Mouse (Mus musculus) liver, adult 2 months (tissue): ENCODE measurements at regions not wholly inside any gene's neighbourhood (a gene's known extent, or its start where the extent isn't known, plus 50 kb on each side); places are given as distances from the start of the nearest gene placed in this dataset.
A peak's percentile ranks its signal among the peaks of the same experiment; 100 is the strongest.

Experiments
- DNase-seq: peaks from one replicate; pipeline ENCODE4 v3.0.0-alpha.2; 2011; ENCODE audit warnings: low read depth, low spot score; ENCODE audit errors: extremely low read depth
- H3K27ac ChIP-seq: fragments of 200-500 bp; replicated peaks from 2 replicates; pipeline ENCODE4 v1.5.1; 2012; ENCODE audit warnings: low read depth, mild to moderate bottlenecking, control low read depth, inconsistent platforms, low read length; ENCODE audit not compliant: insufficient read depth
- H3K27me3 ChIP-seq: fragments of 200-500 bp; 2 replicates; pipeline ENCODE4 v1.6.1; 2012; ENCODE audit warnings: mild to moderate bottlenecking, moderate library complexity, low read length, inconsistent platforms; ENCODE audit not compliant: control insufficient read depth, insufficient read depth
- H3K36me3 ChIP-seq: fragments of 200-500 bp; 2 replicates; pipeline ENCODE4 v1.6.1; 2012; ENCODE audit warnings: low read length, inconsistent platforms; ENCODE audit not compliant: control insufficient read depth, insufficient read depth
- H3K4me1 ChIP-seq: fragments of 200-500 bp; 2 replicates; pipeline ENCODE4 v1.6.1; 2011; ENCODE audit warnings: low read length; ENCODE audit not compliant: control insufficient read depth, insufficient read depth
- H3K4me3 ChIP-seq: fragments of 200-500 bp; 2 replicates; pipeline ENCODE4 v1.5.1; 2011; ENCODE audit warnings: low read depth, mild to moderate bottlenecking, control low read depth, low read length, moderate library complexity; ENCODE audit not compliant: insufficient read depth
- H3K79me2 ChIP-seq: fragments of 200-500 bp; 2 replicates; pipeline ENCODE4 v1.6.1; 2012; ENCODE audit warnings: inconsistent platforms, mild to moderate bottlenecking, low read length, moderate library complexity; ENCODE audit not compliant: control insufficient read depth, insufficient read depth
- H3K9ac ChIP-seq: fragments of 200-500 bp; 2 replicates; pipeline ENCODE4 v1.6.1; 2012; ENCODE audit warnings: low read depth, mild to moderate bottlenecking, control low read depth, inconsistent platforms, low read length
- CTCF ChIP-seq: fragments of 200-500 bp; IDR thresholded peaks from 2 replicates; pipeline ENCODE4 v1.5.1; 2011; ENCODE audit warnings: low read depth, low read length, control low read depth
- POLR2A ChIP-seq: fragments of 200-500 bp; IDR thresholded peaks from 2 replicates; pipeline ENCODE4 v1.6.1; 2011; ENCODE audit warnings: low read length, control low read depth; ENCODE audit not compliant: insufficient read depth; ENCODE audit errors: extremely low read depth
- WGBS: fragments of 180-500 bp; shearing (Covaris S2); methylation state at CpG from one replicate; pipeline ENCODE4 v1.1.7; 2018; 5-methylcytosine and 5-hydroxymethylcytosine counted together

GRCm38 (mm10) chr3:127953610-127954009, 57.5 kb upstream of the Fam241a start:
- DNase-seq: no peak
- no peaks in the 10 kb centered on the region for H3K27me3 ChIP-seq
- H3K9ac ChIP-seq: no peak overlapping the region
- no peaks in the 10 kb centered on the region for H3K36me3 ChIP-seq
- TF ChIP-seq POLR2A (no peak), CTCF (no peak)
- WGBS: 81% methylated on average over 4 of the region's 4 CpGs
- H3K27ac ChIP-seq: no peak overlapping the region
- H3K4me1 ChIP-seq: no peaks in the 10 kb centered on the region
- no peaks in the 10 kb centered on the region for H3K79me2 ChIP-seq
- no peak overlapping the region for H3K4me3 ChIP-seq

GRCm38 (mm10) chr3:127948898-127949620, 52.9 kb upstream of the Fam241a start:
- no peak overlapping the region for H3K9ac ChIP-seq
- H3K4me3 ChIP-seq: no peak overlapping the region
- no peak overlapping the region for H3K27ac ChIP-seq
- DNase-seq: peak; percentile 75
- 36% methylated on average over 6 of the region's 6 CpGs for WGBS
- no peaks in the 10 kb centered on the region for H3K36me3 ChIP-seq
- no peaks in the 10 kb centered on the region for H3K79me2 ChIP-seq
- H3K27me3 ChIP-seq: no peaks in the 10 kb centered on the region
- TF ChIP-seq POLR2A (no peak), CTCF (peak; percentile 39; the same call in 1 of the 2 replicates)
- peaks cover 2% of the 10 kb centered on the region; the same call in 1 of the 2 replicates for H3K4me1 ChIP-seq

- 14% methylated on average over 5 of the region's 5 CpGs for WGBS
- peak; percentile 64 for DNase-seq
- no peak for TF ChIP-seq POLR2A
- no peak for TF ChIP-seq CTCF
- Histone ChIP-seq H3K36me3 (no peaks in the 10 kb centered on the region), H3K4me1 (peaks cover 2% of the 10 kb centered on the region; the same call in 1 of the 2 replicates), H3K27me3 (no peaks in the 10 kb centered on the region), H3K79me2 (no peaks in the 10 kb centered on the region), H3K27ac (no peak overlapping the region), H3K4me3 (no peak overlapping the region), H3K9ac (no peak overlapping the region)
Observed at GRCm38 (mm10) chr3:127948326-127948725, 52.2 kb upstream of the Fam241a start.
